Mouse (Mus musculus) spleen, postnatal 36 days (tissue): ENCODE results near the gene Plcxd3.

Experiments
- DNase-seq, 2 experiments: peaks; one replicate each; pipeline ENCODE4 v3.0.0; 2022; ENCODE audit warnings: low spot score in 2 of 2, mixed read lengths in 1 of 2

Gene Plcxd3

DNA sequence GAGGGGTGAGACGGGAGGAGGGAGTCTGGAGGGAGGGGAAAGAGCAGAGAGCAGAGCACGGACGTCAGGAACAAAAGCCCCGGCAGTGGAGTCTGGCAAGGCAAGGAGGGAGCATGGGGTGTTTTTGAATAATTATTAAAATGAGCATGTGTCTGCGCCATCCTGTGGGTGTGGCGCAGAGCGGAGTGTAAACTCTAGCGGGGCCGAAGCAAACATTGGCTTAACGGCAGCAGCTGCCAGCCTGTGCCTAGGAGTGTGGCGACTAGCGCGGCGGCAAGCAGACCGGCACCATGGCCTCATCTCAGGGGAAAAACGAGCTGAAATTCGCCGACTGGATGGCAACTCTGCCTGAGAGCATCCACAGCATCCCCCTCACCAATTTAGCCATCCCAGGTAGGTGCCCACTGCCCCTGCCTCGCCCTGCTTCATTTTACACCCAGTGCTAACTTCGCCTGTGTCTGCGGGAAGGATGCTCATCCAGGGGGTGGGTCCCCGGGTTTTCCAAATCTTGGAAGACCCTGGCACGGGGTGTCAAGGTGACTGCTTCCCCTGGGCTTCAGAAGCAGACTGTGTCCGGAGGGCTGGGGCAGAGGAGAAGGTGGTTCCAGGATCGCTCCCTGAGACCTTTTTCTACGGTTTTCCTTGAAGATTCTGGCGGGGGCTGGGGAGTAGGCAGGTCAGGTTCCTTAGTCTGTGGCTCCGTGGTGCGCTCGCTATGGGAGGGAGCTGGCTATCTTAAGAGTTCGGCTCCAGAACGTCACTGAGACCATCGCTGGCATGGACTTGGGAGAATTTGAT lies at the start of gene Plcxd3:
Gene Plcxd3, plus strand, starts transcription at position 69 of the 798 bp plus-strand sequence.
- no peak for DNase-seq

- DNase-seq: no peak
Observed at GRCm38 (mm10) chr15:4331867-4332266, 43.4 kb upstream of the Plcxd3 start.

- DNase-seq: no peak
Observed at GRCm38 (mm10) chr15:4341620-4342019, 33.7 kb upstream of the Plcxd3 start.

GRCm38 (mm10) chr15:4348816-4349553 lies 26.3 kb upstream of the Plcxd3 start:
- DNase-seq: no peak

GRCm38 (mm10) chr15:4356397-4356796 lies 18.9 kb upstream of the Plcxd3 start:
- DNase-seq: no peak

GRCm38 (mm10) chr15:4357706-4358105 lies 17.6 kb upstream of the Plcxd3 start:
- DNase-seq: no peak

DNA sequence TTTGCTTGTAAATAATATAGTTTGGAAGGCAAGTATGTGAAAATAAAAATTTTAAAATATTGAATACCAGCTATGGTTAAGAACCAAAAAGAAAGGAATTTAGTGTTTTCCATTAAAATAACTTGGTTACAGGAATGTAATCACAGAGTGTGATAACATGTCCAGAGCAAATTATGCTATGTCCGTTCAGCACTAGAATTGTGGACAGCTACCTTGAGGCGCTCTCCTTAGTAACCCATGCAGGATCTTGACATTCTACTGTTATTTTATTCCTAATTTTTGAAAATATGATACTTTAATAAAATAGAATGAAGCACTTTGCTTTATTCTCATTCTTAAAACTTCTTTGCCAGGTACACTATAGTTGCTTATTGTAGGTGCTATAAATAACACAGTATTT lies 7.5 kb upstream of the Plcxd3 start:
- DNase-seq: no peak

GRCm38 (mm10) chr15:4374453-4374990 lies 769 bp upstream of the Plcxd3 start:
- no peak for DNase-seq

DNA sequence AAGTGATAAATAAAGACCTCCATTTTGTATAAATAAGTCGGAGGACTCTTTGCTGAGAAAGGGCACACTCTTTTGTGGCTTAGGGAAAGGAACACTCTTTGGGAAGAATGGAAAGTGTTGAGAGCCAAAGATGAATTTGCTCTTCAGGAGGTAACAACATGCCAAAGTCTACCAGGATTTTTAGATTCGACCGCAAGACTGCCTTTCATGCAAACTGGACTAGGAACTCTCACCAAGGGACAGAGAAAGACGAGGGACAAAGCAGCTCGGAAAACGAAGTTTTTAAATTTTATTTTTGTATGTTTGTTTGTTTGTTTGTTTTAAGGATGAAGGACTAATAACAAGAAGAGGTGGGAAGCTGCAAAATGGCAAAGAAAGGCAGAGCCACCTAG lies 264 bp upstream of the Plcxd3 start:
- no peak for DNase-seq

- no peak for DNase-seq
Observed at GRCm38 (mm10) chr15:4376221-4376631, 935 bp downstream of the Plcxd3 start.

DNA sequence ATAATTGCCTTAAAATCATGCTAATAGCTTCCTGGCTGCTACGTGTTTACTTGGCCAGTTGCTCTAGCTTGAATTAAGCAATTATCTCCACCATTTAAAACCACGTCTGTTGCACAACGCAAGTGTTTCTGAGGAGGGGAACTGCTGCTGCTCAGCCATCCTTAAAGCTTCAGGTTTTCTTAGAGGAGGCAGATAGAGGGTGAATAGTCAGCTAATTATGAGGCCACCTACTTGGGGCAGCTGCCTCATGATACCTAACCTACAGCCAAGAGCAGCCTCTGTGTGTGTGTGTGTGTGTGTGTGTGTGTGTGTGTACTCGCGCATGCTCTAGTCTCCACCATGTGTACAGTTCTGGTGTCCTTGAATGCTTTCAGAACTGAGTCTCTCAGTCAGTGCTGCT lies 3.5 kb downstream of the Plcxd3 start:
- no peak for DNase-seq

GRCm38 (mm10) chr15:4387774-4388173 lies 12.5 kb downstream of the Plcxd3 start:
- no peak for DNase-seq

DNA sequence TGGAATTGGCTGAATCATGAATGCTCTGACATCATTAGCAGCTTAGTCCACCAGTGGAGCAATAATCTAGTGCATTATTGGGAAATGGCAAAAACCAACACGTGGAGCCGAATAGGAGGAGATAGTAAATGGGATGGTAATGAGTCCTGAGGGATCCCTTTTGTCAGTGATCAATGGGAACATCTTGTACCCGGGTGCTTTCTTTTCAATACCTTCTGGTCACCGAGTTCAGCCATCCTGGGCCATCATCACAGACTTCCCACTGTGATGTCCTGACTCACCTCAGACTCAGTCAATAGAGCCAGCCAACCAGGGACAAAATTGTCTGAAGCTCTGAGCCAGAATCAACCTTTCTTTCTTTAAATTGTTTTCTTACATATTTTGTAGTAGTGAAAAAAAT lies 24.8 kb downstream of the Plcxd3 start:
- DNase-seq: no peak

GRCm38 (mm10) chr15:4411333-4411732 lies 36.0 kb downstream of the Plcxd3 start:
- no peak for DNase-seq

- no peak for DNase-seq
Observed at GRCm38 (mm10) chr15:4440081-4440480, 64.8 kb downstream of the Plcxd3 start.

DNA sequence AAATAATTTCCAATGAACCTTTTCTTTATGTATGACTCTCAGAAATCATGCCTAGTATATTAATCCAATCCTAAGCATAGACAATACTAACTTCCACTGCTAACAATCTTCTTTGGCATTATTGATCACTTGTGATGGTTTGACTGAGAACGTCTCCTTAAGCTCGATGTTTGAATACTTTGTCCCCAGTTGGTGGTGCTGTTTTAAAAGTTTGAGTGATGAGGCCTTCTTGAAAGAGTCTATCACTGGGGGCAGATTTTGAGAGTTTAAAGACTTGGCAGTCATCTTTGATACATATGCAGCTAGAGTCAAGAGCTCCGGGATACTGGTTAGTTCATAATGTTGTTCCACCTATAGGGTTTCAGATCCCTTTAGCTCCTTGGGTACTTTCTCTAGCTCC lies 120.9 kb downstream of the Plcxd3 start:
- DNase-seq: no peak

DNA sequence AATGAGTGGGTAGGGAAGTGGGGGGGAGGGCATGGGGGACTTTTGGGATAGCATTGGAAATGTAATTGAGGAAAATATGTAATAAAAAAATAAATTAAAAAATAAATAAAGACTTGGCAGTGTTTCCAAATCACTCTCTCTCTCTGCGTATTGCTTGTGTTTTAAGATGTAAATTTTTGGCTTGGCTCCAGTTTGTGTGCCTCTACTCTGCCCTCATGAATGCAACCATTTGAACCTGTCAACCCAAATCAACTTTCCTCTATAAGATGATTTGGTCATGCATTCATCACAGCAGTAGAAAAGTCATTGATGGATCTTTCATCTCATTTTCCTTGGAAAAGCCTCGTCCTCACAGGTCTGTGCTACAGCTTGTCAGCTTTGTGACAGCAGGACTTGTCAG lies 121.7 kb downstream of the Plcxd3 start:
- no peak for DNase-seq

- no peak for DNase-seq
Observed at GRCm38 (mm10) chr15:4498036-4498435, 122.7 kb downstream of the Plcxd3 start.

- no peak for DNase-seq
Observed at GRCm38 (mm10) chr15:4503366-4503765, 128.1 kb downstream of the Plcxd3 start.

DNA sequence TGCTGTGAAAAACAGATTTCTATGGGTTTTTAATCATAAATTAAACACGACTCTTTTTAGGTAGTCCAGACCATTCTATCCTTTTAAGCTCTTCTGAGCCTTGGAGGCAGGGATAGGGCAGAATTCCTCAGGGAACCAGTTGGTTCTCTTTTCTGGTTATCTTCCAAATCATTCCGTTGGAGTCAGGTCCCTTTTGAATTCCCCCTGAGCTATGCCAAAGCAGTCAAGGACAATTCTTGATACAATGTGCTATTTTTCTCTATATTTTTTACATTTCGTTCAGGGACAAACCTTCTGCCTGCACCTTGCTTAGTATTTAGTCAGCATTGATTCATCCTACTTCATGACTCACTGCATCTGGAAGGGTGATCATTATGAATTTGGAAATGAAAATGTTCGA lies 128.5 kb downstream of the Plcxd3 start:
- no peak for DNase-seq

DNA sequence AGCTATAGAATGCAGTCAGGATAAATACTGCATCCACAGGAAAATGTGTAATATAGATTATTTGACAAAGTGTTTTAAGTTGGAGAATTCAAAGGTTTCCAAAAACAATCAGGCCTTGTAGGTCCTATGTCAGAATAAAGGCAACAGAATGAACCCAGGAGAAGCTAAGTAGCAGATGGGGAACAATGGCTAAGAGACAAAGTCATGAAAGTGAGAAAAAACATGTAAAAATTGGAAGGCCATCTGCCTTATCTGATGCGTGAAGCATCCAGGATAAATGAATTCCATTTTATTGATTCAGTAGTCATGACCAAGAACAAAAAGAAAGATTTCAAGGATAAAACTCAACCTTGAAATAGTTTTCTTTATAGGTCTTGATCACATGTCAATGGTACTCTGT lies 139.4 kb downstream of the Plcxd3 start:
- DNase-seq: no peak

DNA sequence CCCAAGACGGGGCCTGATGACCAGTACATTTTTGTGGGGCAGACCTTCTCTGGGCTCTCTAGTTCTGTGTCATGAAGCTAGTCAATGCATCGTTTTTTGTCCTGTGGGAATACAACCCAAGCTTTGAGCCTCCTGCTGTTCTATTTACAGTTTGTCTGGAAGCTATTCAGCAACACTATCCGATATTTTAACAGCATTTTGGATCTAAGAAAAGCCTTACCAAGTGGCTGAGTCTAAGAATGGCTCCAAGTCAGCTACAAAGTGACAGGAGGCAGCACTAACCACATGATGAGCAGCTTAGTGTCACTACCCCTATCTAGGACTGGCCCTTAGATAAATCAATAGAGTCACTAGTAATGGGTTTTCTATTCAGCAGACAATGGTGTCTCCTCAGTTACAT lies 149.3 kb downstream of the Plcxd3 start:
- DNase-seq: no peak

DNA sequence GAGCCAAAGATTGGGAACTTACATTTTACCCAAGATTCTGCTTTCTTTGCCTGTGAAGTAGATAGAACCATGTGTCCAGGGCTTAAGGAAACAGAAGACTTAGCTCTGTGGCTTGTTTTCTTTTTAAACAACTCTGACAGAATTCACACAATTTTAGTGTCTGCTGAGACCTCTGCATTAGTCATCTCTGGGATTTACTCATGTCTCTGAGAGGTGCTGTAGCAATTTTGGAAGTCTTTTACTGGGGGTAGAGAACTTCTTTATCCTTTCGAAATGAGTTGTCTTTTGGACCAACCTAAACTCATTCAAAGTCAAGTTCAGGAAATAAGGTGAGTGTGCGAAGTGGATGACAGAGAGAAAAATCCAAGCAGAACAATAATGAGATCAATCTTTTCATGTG lies 158.4 kb downstream of the Plcxd3 start:
- no peak for DNase-seq
